Mouse (Mus musculus): ENCODE results near the gene Olfr477. TPM values are rescaled to one million over a fixed set of nuclear protein-coding genes. Genes with fewer than 3 reads are reported as not detected.
"Not testable (repeated sequence)": the region's sequence is repeated elsewhere in the genome, so short reads cannot be mapped to it uniquely, and the experiment has no call there.

The Olfr477 gene
- total RNA-seq (2021): not detected

- intact Hi-C loops (cut with DNase I): no loop called here
- DNase-seq: no peak
These were observed at the start of gene Olfr477 for GRCm38 (mm10) chr7:107986393-107986792. TSS of gene Olfr477 (plus strand) at chr7:107986693.

- DNase-seq; intact Hi-C loops (cut with DNase I): not testable (repeated sequence)
These were observed 34.0 kb upstream of the Olfr477 start for GRCm38 (mm10) chr7:107952539-107952938.

GRCm38 (mm10) chr7:107954343-107954742, 32.1 kb upstream of the Olfr477 start, which contains the start of gene Olfr474:
TSS of gene Olfr474 (plus strand) at chr7:107954643.
- intact Hi-C loops (cut with DNase I): no loop called here
- no peak for DNase-seq

GRCm38 (mm10) chr7:107964503-107964902, 22.0 kb upstream of the Olfr477 start, which contains the start of gene Olfr476:
TSS of gene Olfr476 (plus strand) at chr7:107964803.
- intact Hi-C loops (cut with DNase I): no loop called here
- no peak for DNase-seq

- intact Hi-C loops (cut with DNase I): not testable (repeated sequence)
These were observed 27.8 kb downstream of the Olfr477 start for GRCm38 (mm10) chr7:108014256-108014655.

GRCm38 (mm10) chr7:108033889-108034288, 47.4 kb downstream of the Olfr477 start, which contains the start of gene Olfr478:
TSS of gene Olfr478 (minus strand) at chr7:108033989.
- no peak for DNase-seq
- intact Hi-C loops (cut with DNase I): no loop called here

More at GRCm38 (mm10) chr7:108014256-108014655, 27.8 kb downstream of the Olfr477 start:
- not testable (repeated sequence) for DNase-seq

Other genes with a start within 250 kb of the Olfr477 start
- not detected for gene Cyb5r2, start 228.7 kb upstream of the Olfr477 start, total RNA-seq (2021)
- not detected for gene Ovch2, start 185.5 kb upstream of the Olfr477 start, total RNA-seq (2021)
- gene Olfr467, start 174.4 kb upstream of the Olfr477 start, total RNA-seq (2021): not detected
- gene Olfr469, start 161.2 kb upstream of the Olfr477 start, total RNA-seq (2021): not detected
- not detected for gene Olfr470, start 139.2 kb upstream of the Olfr477 start, total RNA-seq (2021)
- not detected for gene Olfr472, start 88.8 kb upstream of the Olfr477 start, total RNA-seq (2021)
- not detected for gene Olfr473, start 56.2 kb upstream of the Olfr477 start, total RNA-seq (2021)
- gene Olfr474, start 32.0 kb upstream of the Olfr477 start, total RNA-seq (2021): not detected
- gene Olfr476, start 21.9 kb upstream of the Olfr477 start, total RNA-seq (2021): not detected
- gene Olfr478, start 47.3 kb downstream of the Olfr477 start, total RNA-seq (2021): not detected
- gene Olfr479, start 64.0 kb downstream of the Olfr477 start, total RNA-seq (2021): not detected
- not detected for gene Olfr480, start 80.7 kb downstream of the Olfr477 start, total RNA-seq (2021)
- gene Olfr481, start 93.2 kb downstream of the Olfr477 start, total RNA-seq (2021): not detected
- gene Olfr482, start 110.9 kb downstream of the Olfr477 start, total RNA-seq (2021): 1 to 10 TPM in 1 of 2 experiments, under 1 TPM in 1; 0.62 to 1.0 TPM
- gene Olfr483, start 114.2 kb downstream of the Olfr477 start, total RNA-seq (2021): not detected
- gene Olfr484, start 140.8 kb downstream of the Olfr477 start, total RNA-seq (2021): not detected
- not detected for gene Olfr485, start 173.2 kb downstream of the Olfr477 start, total RNA-seq (2021)
- gene Olfr486, start 186.0 kb downstream of the Olfr477 start, total RNA-seq (2021): not detected
- gene Olfr487, start 227.9 kb downstream of the Olfr477 start, total RNA-seq (2021): not detected